ENCODE assay signal across 8 mouse cellular contexts in the genomic region with DNA sequence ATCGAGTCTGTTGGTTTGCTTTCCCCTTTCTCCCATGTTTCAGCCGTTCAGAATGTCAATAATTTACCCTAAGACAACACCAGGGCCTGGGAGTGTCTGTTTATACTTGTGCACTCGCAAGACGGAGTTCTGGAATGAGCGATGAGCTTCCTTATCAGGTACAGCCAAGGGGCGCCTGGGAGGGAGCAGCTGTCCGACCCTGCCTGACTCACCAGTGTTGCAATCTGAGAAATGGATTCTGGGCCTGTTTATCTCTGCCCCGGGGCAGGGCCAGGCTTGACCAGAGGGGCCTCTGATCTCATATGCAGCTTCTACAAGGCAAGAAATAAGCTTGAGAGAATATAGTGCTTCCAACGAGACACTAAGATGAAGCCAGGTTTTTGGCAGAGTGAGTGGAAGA. TPM values are rescaled to one million over a fixed set of nuclear protein-coding genes. Genes with fewer than 3 reads are reported as not detected.
DNase-seq lines count a peak whose midpoint lies in the region; ATAC-seq lines count a peak whose summit lies in the region.

No protein-coding gene starts in this region.

- intact Hi-C loops in gastrocnemius, postnatal 14 days (cut with DNase I; ENCODE audit: low total_unique reads): loop anchor here (10.0 kb wide), 1 partner anchor 47 kb away; no protein-coding TSS in a partner anchor

- H3K4me3 ChIP-seq in embryonic facial prominence, embryonic 10.5 days: no peak overlapping the region
- no peak overlapping the region for H3K4me3 ChIP-seq in kidney, embryonic 16.5 days (ENCODE audit: low read length)

- H3K9ac ChIP-seq in kidney, embryonic 16.5 days (replicated peaks; ENCODE audit: low read length): no peak overlapping the region

- no peaks in the 10 kb centered on the region for H3K9me3 ChIP-seq in embryonic facial prominence, embryonic 10.5 days
- no peaks in the 10 kb centered on the region for H3K9me3 ChIP-seq in kidney, embryonic 16.5 days (ENCODE audit: low read length)

- ATAC-seq in kidney, embryonic 16.5 days (ENCODE audit: low FRiP score, low TSS enrichment): no peak

- H3K27ac ChIP-seq in embryonic facial prominence, embryonic 10.5 days (replicated peaks): peak overlapping the region; percentile 20
- H3K27ac ChIP-seq in kidney, embryonic 16.5 days (ENCODE audit: low read length): peak overlapping the region; percentile 41

- peak; percentile 20 for DNase-seq in gastrocnemius, postnatal 14 days
- no peak for DNase-seq in gastrocnemius, adult 8-10 months (ENCODE audit: low spot score in 2 of 2)
- no peak for DNase-seq in embryonic facial prominence, embryonic 10.5 days (ENCODE audit: low spot score)
- peak; percentile 54 for DNase-seq in ovary, postnatal 36 days (ENCODE audit: low spot score)
- DNase-seq in thymus, postnatal 25 days: no peak
- no peak for DNase-seq in layer of hippocampus, postnatal 10 days (ENCODE audit: low spot score in 2 of 2)
- no peak for DNase-seq in layer of hippocampus, adult 18-20 months (ENCODE audit: low spot score in 2 of 2)

- H3K4me1 ChIP-seq in embryonic facial prominence, embryonic 10.5 days: peaks cover 26% of the 10 kb centered on the region
- peaks cover 24% of the 10 kb centered on the region for H3K4me1 ChIP-seq in kidney, embryonic 16.5 days (ENCODE audit: insufficient read depth, low read length)

- WGBS in embryonic facial prominence, embryonic 10.5 days: 63% methylated on average over 9 of the region's 9 CpGs
- WGBS in kidney, embryonic 16.5 days: 12% methylated on average over 9 of the region's 9 CpGs

- H3K27me3 ChIP-seq in embryonic facial prominence, embryonic 10.5 days (replicated peaks; ENCODE audit: low read depth, poor library complexity, severe bottlenecking): no peaks in the 10 kb centered on the region
- H3K27me3 ChIP-seq in kidney, embryonic 16.5 days (ENCODE audit: insufficient read depth, low read length): no peaks in the 10 kb centered on the region

- H3K4me2 ChIP-seq in kidney, embryonic 16.5 days (replicated peaks; ENCODE audit: low read depth, low read length): peak overlapping the region; percentile 25

- H3K36me3 ChIP-seq in embryonic facial prominence, embryonic 10.5 days (replicated peaks): no peaks in the 10 kb centered on the region
- no peaks in the 10 kb centered on the region for H3K36me3 ChIP-seq in kidney, embryonic 16.5 days (ENCODE audit: insufficient read depth, low read length)

RNA-seq across cellular contexts. Expression of a gene that starts 3.4 kb away (rescaled TPM):
- total RNA-seq in gastrocnemius, postnatal 14 days (2021): 10 to 100 TPM; 55.3 to 58.6 TPM
- total RNA-seq in gastrocnemius, adult 8-10 months (2022): 10 to 100 TPM; 47.9 to 63.1 (median 52.5) TPM
- polyA plus RNA-seq in embryonic facial prominence, embryonic 10.5 days (2016; fragmentation: Nextera tagmentation; extraction: Ambion mirVana): 34.0 and 35.4 TPM in 2 replicates
- 53.7 and 55.5 TPM in 2 replicates for polyA plus RNA-seq in kidney, embryonic 16.5 days (2015; fragmentation: Nextera tagmentation; extraction: Ambion mirVana)
- total RNA-seq in layer of hippocampus, postnatal 10 days (2021): 10 to 100 TPM; 94.0 to 96.5 TPM
- 10 to 100 TPM; 88.4 to 89.6 TPM for total RNA-seq in layer of hippocampus, adult 18-20 months (2021)

Comparison
In these comparisons a context has a peak if more than half of its experiments do, and no peak if none do; other contexts are left out.
1. DNase-seq: peak in gastrocnemius, postnatal 14 days (single experiment) and ovary, postnatal 36 days (single experiment); none in gastrocnemius, adult 8-10 months (0 of 2), embryonic facial prominence, embryonic 10.5 days (single experiment), thymus, postnatal 25 days (single experiment), layer of hippocampus, postnatal 10 days (0 of 2) and layer of hippocampus, adult 18-20 months (0 of 2).